Mouse (Mus musculus) forebrain, embryonic 13.5 days (tissue): ENCODE results near the gene Fam129a. TPM values are rescaled to one million over a fixed set of nuclear protein-coding genes. Genes with fewer than 3 reads are reported as not detected.
A peak's percentile ranks its signal among the peaks of the same experiment; 100 is the strongest.

Source experiments
- ATAC-seq: fragments of 200-750 bp; cut with Nextera tagmentation; 2 replicates; pipeline ENCODE4 v1.8.0; 2017
- H3K27ac ChIP-seq: fragments of 300-500 bp; sonication (generic); 2 replicates; pipeline ENCODE4 v1.5.1; 2015; ENCODE audit warnings: inconsistent platforms, mild to moderate bottlenecking, moderate library complexity
- H3K27me3 ChIP-seq: fragments of 300-500 bp; sonication (generic); 2 replicates; pipeline ENCODE4 v1.6.1; 2015; ENCODE audit warnings: mild to moderate bottlenecking, inconsistent platforms
- H3K36me3 ChIP-seq: fragments of 300-500 bp; sonication (generic); 2 replicates; pipeline ENCODE4 v1.6.1; 2015; ENCODE audit warnings: mild to moderate bottlenecking, inconsistent platforms; ENCODE audit not compliant: poor library complexity, severe bottlenecking
- H3K4me1 ChIP-seq: fragments of 300-500 bp; sonication (generic); 2 replicates; pipeline ENCODE4 v1.6.1; 2015; ENCODE audit warnings: inconsistent platforms
- H3K4me2 ChIP-seq: fragments of 300-500 bp; sonication (generic); 2 replicates; pipeline ENCODE4 v1.6.1; 2015; ENCODE audit warnings: inconsistent platforms, mild to moderate bottlenecking, moderate library complexity
- H3K4me3 ChIP-seq: fragments of 300-500 bp; sonication (generic); 2 replicates; pipeline ENCODE4 v1.5.1; 2015; ENCODE audit warnings: mild to moderate bottlenecking, inconsistent platforms
- H3K9ac ChIP-seq: fragments of 300-500 bp; sonication (generic); 2 replicates; pipeline ENCODE4 v1.6.1; 2015; ENCODE audit warnings: mild to moderate bottlenecking, inconsistent platforms
- H3K9me3 ChIP-seq: fragments of 300-500 bp; sonication (generic); replicated peaks from 2 replicates; pipeline ENCODE4 v1.6.1; 2016; ENCODE audit warnings: inconsistent platforms
- WGBS: fragments of 180-500 bp; shearing (Covaris S2); methylation state at CpG from one replicate; pipeline ENCODE4 v1.1.7; 2015; 5-methylcytosine and 5-hydroxymethylcytosine counted together
- polyA plus RNA-seq: library from polyadenylated mRNA; unstranded; fragments of >200 nt; fragmentation: Nextera tagmentation; extraction: Ambion mirVana; gene quantifications from 2 replicates; pipeline ENCODE4 v1.2.1, GENCODE M21; 2015

The Fam129a gene
- polyA plus RNA-seq, 1 experiment from 2014 or later: 1.3 TPM

- no peaks in the 10 kb centered on the region for H3K27me3 ChIP-seq
- ATAC-seq: no peak
- H3K36me3 ChIP-seq: no peaks in the 10 kb centered on the region
- H3K9me3 ChIP-seq: no peaks in the 10 kb centered on the region
- H3K4me1 ChIP-seq: no peaks in the 10 kb centered on the region
- no peak overlapping the region for H3K4me2 ChIP-seq
- 78% methylated on average over 11 of the region's 11 CpGs for WGBS
- no peak overlapping the region for H3K27ac ChIP-seq
- H3K4me3 ChIP-seq: no peak overlapping the region
- H3K9ac ChIP-seq: no peak overlapping the region
Observed at GRCm38 (mm10) chr1:151716024-151716710, 145.2 kb downstream of the Fam129a start.

- ATAC-seq: no peak
- Histone ChIP-seq H3K9me3 (no peaks in the 10 kb centered on the region), H3K4me3 (no peak overlapping the region), H3K27me3 (no peaks in the 10 kb centered on the region), H3K36me3 (no peaks in the 10 kb centered on the region), H3K4me1 (0 out of 2 replicates have a peak, but pooled peaks cover 5% of the 10 kb centered on the region), H3K4me2 (no peak overlapping the region), H3K27ac (no peak overlapping the region), H3K9ac (no peak overlapping the region)
- WGBS: 90% methylated on average over 5 of the region's 5 CpGs
Observed at GRCm38 (mm10) chr1:151717624-151718023, 146.6 kb downstream of the Fam129a start.

GRCm38 (mm10) chr1:151718575-151718974, 147.6 kb downstream of the Fam129a start:
- 0 out of 2 replicates have a peak, but pooled peaks cover 5% of the 10 kb centered on the region for H3K4me1 ChIP-seq
- H3K36me3 ChIP-seq: no peaks in the 10 kb centered on the region
- H3K9me3 ChIP-seq: no peaks in the 10 kb centered on the region
- H3K4me3 ChIP-seq: no peak overlapping the region
- ATAC-seq: no peak
- H3K9ac ChIP-seq: no peak overlapping the region
- 94% methylated on average over 8 of the region's 8 CpGs for WGBS
- H3K4me2 ChIP-seq: no peak overlapping the region
- H3K27me3 ChIP-seq: no peaks in the 10 kb centered on the region
- no peak overlapping the region for H3K27ac ChIP-seq

- Histone ChIP-seq H3K27me3 (no peaks in the 10 kb centered on the region), H3K4me1 (0 out of 2 replicates have a peak, but pooled peaks cover 5% of the 10 kb centered on the region), H3K27ac (no peak overlapping the region), H3K4me3 (no peak overlapping the region), H3K4me2 (no peak overlapping the region), H3K9ac (no peak overlapping the region), H3K36me3 (no peaks in the 10 kb centered on the region), H3K9me3 (no peaks in the 10 kb centered on the region)
- no peak for ATAC-seq
- 96% methylated on average over 5 of the region's 5 CpGs for WGBS
Observed at GRCm38 (mm10) chr1:151719911-151720310, 148.9 kb downstream of the Fam129a start.

DNA sequence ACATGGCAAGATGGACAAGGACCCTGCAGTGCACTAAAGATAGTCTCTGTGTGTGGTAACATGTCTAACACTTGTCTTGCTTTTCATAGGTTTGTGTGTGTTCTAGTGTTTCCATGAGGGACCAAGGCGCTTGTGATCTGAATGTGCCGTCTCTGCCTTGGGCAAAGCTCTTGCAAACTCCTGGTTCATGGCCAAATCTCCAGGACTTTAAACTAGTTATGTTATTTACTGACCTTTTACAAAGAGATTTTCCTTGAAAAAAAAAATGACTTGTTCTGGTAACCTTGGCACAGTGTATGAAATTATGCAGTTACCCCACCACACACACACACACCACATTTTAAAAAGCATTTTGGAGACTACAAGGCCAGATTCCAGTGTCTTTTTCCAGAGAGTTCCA, 149.6 kb downstream of the Fam129a start:
- ATAC-seq: no peak

DNA sequence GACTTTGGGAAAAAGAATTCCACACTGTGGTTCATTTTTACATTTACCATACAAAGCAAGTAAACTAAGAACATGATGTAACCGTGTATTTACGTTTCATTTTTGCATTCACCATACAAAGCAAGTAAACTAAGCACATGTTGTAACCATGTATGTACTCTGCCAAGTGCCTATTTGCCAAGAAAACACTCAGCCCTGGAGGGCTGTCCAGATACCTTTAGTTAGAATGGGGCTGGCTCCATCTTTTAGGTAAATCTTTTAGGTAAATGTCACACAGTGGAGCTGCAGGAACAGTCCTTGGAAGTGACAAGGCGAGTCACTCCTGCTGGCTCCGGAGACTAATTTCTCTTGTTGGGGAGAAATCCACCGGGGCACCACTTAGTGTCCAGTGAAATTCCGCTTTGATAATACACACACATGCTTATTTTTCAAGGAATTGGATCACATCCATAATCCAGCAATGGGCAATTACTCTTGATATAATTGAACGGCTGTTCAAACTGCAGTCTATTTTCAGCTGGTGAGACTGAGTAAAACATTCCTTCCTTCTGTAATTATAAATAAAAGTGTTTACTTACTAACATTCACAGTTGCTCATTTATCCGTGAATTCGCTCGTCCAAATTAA, 150.5 kb downstream of the Fam129a start:
- Histone ChIP-seq H3K9me3 (no peaks in the 10 kb centered on the region), H3K4me1 (0 out of 2 replicates have a peak, but pooled peaks cover 5% of the 10 kb centered on the region), H3K4me2 (no peak overlapping the region), H3K9ac (no peak overlapping the region), H3K27me3 (no peaks in the 10 kb centered on the region), H3K4me3 (no peak overlapping the region), H3K36me3 (no peaks in the 10 kb centered on the region), H3K27ac (no peak overlapping the region)
- peak; percentile 62 for ATAC-seq
- 57% methylated on average over 10 of the region's 10 CpGs for WGBS

More for the DNA sequence above, 149.6 kb downstream of the Fam129a start:
- Histone ChIP-seq H3K36me3 (no peaks in the 10 kb centered on the region), H3K4me3 (no peak overlapping the region), H3K27ac (no peak overlapping the region), H3K27me3 (no peaks in the 10 kb centered on the region), H3K4me1 (0 out of 2 replicates have a peak, but pooled peaks cover 5% of the 10 kb centered on the region), H3K9me3 (no peaks in the 10 kb centered on the region), H3K9ac (no peak overlapping the region), H3K4me2 (no peak overlapping the region)
- WGBS: 91% methylated on average over 2 of the region's 2 CpGs

- 0 out of 2 replicates have a peak, but pooled peaks cover 5% of the 10 kb centered on the region for H3K4me1 ChIP-seq
- no peak for ATAC-seq
- 91% methylated on average over 4 of the region's 4 CpGs for WGBS
- H3K36me3 ChIP-seq: no peaks in the 10 kb centered on the region
- H3K9me3 ChIP-seq: no peaks in the 10 kb centered on the region
- H3K27ac ChIP-seq: no peak overlapping the region
- no peak overlapping the region for H3K4me2 ChIP-seq
- H3K27me3 ChIP-seq: no peaks in the 10 kb centered on the region
- H3K9ac ChIP-seq: no peak overlapping the region
- no peak overlapping the region for H3K4me3 ChIP-seq
Observed at GRCm38 (mm10) chr1:151723771-151724170, 152.8 kb downstream of the Fam129a start.

- Histone ChIP-seq H3K9ac (no peak overlapping the region), H3K4me1 (0 out of 2 replicates have a peak, but pooled peaks cover 5% of the 10 kb centered on the region), H3K36me3 (no peaks in the 10 kb centered on the region), H3K27me3 (no peaks in the 10 kb centered on the region), H3K9me3 (no peaks in the 10 kb centered on the region), H3K4me3 (no peak overlapping the region), H3K4me2 (no peak overlapping the region), H3K27ac (no peak overlapping the region)
- WGBS: 89% methylated on average over 2 of the region's 2 CpGs
- ATAC-seq: no peak
Observed at GRCm38 (mm10) chr1:151725590-151725989, 154.6 kb downstream of the Fam129a start.

DNA sequence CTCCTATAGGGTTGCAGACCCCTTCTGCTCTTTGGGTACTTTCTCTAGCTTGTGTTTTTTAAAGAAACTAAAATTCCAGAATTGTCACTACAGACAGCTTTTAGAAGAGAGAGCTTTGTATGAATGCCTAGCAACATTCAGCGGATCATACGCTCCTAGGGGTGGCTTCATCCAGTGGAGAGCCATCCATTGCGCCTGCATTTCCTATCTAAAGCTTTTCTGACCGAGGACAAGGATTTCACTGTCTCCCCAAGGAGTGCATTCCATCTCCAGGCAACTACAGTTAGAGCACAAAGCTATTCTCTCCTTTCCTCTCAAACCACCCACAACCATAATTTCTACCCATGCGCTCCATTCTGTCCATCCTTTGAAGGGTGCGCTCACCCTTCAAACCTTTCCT, 155.4 kb downstream of the Fam129a start:
- no peaks in the 10 kb centered on the region for H3K36me3 ChIP-seq
- no peaks in the 10 kb centered on the region for H3K9me3 ChIP-seq
- 82% methylated on average over 6 of the region's 6 CpGs for WGBS
- no peak overlapping the region for H3K9ac ChIP-seq
- ATAC-seq: no peak
- no peaks in the 10 kb centered on the region for H3K27me3 ChIP-seq
- 0 out of 2 replicates have a peak, but pooled peaks cover 5% of the 10 kb centered on the region for H3K4me1 ChIP-seq
- H3K4me2 ChIP-seq: no peak overlapping the region
- no peak overlapping the region for H3K27ac ChIP-seq
- no peak overlapping the region for H3K4me3 ChIP-seq

DNA sequence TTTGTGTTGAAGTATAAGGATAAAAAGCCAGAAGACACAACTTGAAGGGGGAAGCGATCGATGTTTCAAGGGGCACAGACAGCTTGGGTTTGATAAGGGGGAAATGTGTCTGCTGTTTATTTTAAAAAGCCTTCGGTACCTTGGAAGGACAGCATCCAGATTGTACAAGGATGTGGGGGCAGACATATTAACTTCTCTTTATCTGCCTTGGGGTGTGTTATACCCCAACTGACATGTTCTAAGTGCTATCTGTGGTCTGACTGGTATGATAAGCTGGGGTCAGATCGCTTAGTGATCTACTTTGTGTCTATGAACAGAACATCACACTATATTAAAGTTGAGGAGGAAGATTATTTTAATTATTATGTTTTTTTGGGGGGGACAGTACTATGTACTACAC, 157.2 kb downstream of the Fam129a start:
- H3K4me2 ChIP-seq: no peak overlapping the region
- no peaks in the 10 kb centered on the region for H3K27me3 ChIP-seq
- no peak overlapping the region for H3K9ac ChIP-seq
- no peak for ATAC-seq
- 97% methylated on average over 4 of the region's 4 CpGs for WGBS
- H3K27ac ChIP-seq: no peak overlapping the region
- H3K4me3 ChIP-seq: no peak overlapping the region
- H3K9me3 ChIP-seq: no peaks in the 10 kb centered on the region
- H3K4me1 ChIP-seq: no peaks in the 10 kb centered on the region
- H3K36me3 ChIP-seq: no peaks in the 10 kb centered on the region

GRCm38 (mm10) chr1:151737146-151737545, 166.2 kb downstream of the Fam129a start:
- Histone ChIP-seq H3K4me2 (no peak overlapping the region), H3K4me1 (no peaks in the 10 kb centered on the region)
- no peak for ATAC-seq

DNA sequence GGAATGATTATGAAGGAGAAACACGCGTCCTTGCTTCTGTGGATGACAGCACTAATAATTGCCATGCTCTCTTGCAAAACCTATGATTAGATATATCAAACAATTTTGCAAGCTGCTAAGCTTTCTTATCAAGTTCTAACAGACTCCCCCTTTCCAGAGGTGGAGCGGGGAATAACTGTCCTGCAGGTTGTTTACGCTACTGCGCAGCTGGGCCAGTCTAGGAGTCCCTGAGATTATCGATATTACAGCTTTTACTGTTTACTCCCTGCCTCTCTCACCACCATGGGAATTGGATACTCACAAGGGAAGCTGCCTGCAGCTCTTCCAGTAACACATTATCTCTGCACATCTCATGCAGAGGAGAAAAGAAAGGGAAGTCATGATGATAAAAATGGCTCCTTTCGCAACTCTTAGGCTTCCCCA, 170.2 kb downstream of the Fam129a start:
- Histone ChIP-seq H3K4me2 (no peak overlapping the region), H3K36me3 (no peaks in the 10 kb centered on the region), H3K9ac (no peak overlapping the region), H3K4me1 (no peaks in the 10 kb centered on the region), H3K27me3 (no peaks in the 10 kb centered on the region), H3K27ac (no peak overlapping the region), H3K4me3 (no peak overlapping the region), H3K9me3 (no peaks in the 10 kb centered on the region)
- 94% methylated on average over 7 of the region's 7 CpGs for WGBS
- ATAC-seq: no peak

More at GRCm38 (mm10) chr1:151737146-151737545, 166.2 kb downstream of the Fam129a start:
- Histone ChIP-seq H3K27ac (no peak overlapping the region), H3K36me3 (no peaks in the 10 kb centered on the region), H3K27me3 (no peaks in the 10 kb centered on the region), H3K9ac (no peak overlapping the region), H3K4me3 (no peak overlapping the region), H3K9me3 (no peaks in the 10 kb centered on the region)
- 84% methylated on average over 2 of the region's 2 CpGs for WGBS
